Mouse (Mus musculus): Measurements from ENCODE around the gene Dhrs9. TPM values are rescaled to one million over a fixed set of nuclear protein-coding genes. Genes with fewer than 3 reads are reported as not detected.

The Dhrs9 gene
- polyA plus RNA-seq, 1 experiment: 0.18 TPM

DNA sequence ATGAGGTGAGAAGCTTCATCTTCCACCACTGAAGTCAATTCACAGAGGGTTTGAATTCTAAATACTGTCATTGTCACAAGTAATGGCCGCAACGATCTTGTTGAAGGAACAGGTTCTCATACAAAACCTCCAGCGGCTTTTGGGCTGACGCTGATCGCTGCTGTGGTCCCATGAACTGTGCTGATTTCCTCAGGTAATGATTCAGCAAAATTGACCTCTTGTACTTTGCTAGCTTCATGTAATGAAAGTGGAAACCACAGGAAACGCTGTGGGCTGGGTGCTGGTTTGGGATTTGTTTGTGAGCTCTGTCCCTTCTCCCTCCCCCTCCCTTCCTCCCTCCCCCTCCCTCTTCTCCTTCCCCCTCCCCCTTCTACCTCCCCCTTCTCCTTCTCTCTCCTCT is 34.8 kb downstream of the Dhrs9 start:
- DNase-seq (ENCODE audit: extremely low spot score in 1 of 2, low spot score in 1 of 2): no peak

DNA sequence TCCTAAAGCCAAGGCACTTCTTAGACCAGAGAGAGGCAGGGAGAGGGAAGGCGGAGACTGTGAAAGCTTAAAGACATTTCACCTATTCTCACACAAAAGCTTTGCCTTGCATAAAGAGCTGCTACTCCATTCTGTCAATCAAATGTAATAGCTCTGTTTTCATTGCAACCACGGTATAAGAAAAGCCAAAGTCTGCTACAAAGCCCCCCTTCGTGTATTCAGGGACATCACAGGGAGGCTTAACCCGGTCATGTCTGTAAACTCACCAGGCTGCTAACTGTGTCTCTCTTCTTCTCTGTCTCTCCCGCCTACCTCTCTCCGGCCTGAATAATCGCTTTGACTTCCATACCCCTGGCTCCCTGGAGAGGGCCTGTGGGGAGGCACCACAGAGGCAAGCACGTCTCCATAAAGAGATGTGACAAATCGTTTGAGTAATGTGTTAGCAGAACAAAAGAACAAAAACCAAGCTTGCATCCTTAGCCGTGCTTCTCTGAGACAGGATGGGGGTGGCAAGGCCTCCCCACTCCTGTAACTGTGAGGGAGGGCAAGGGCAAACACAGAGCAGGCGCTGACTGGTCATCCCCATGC is 38.1 kb downstream of the Dhrs9 start:
- no peak for DNase-seq (ENCODE audit: extremely low spot score in 1 of 2, low spot score in 1 of 2)

DNA sequence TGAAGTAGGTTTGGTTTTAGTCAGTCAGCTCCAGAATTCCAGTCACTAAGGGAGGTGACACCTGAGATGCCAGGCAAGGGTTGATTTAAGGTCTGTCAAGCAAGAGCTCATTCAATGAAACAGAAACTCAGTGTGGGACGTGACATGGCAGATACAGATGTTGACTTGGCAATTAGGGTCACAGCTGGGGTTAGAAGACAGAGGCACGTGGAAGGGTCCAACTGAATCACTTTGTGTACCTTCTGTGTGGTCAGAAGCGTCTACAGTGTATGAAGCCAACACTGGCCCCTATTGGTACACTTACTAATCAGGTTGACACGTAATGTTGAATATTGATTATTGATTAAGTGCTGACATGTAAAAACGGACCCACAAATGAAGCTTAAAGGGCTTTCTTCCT is 44.6 kb downstream of the Dhrs9 start:
- DNase-seq (ENCODE audit: extremely low spot score in 1 of 2, low spot score in 1 of 2): no peak

DNA sequence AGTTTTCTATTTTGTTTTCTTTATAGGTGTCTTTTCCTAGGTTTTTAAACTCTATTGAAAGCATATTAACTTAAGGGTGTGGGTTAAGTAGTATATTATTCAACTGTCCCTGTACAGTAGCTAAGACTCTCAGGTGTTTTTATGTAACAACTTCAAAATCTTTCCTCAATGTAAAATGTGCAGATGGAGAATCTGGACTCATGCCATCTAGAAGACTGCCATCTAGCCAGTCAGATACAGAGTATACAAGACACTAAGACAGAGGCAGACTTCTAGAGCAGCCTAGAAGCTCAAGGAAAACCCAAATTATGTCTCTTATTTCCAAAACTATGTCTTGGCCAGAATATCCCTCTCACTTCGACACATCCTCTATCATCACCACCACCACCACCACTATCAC is 45.8 kb downstream of the Dhrs9 start:
- no peak for DNase-seq (ENCODE audit: extremely low spot score in 1 of 2, low spot score in 1 of 2)

DNA sequence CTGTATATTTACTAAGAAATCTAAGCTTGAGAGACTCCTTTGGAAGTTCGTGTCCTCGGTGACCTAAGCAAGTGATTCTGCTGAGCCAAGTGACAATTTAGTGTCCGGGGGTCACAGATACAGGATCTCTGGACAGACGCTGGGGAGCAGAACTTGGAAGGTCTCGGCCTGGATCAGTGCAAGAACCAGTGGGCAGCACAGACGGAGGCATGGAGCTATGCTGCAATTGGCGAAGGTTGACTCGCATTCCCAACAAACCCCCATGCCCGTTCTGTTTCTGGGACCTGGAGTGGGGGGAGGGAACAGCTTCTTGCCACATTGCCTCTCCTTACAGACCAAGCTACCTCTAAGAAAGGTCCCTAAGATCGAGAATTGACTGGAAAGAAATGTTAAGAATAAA is 46.9 kb downstream of the Dhrs9 start:
- no peak for DNase-seq (ENCODE audit: extremely low spot score in 1 of 2, low spot score in 1 of 2)

DNA sequence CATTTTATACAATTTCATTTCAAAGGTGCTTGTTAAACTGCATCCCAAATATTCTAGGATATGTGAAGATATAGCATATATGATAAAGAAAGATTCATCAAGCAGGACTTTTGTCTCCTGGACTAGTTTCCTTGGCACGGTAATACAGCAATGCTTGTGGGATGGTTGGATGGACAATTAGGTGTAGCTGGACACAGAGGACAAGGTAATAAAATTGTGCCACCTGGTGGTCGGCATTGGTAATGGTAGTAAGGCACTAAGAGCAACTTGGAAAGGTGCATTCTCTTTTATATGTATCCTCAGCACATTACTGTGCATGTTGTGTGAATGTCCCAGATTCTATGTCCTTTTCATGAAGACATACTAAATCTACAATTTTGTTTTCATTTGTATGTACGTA is 47.9 kb downstream of the Dhrs9 start:
- peak; percentile 30 to 89 for DNase-seq (ENCODE audit: extremely low spot score in 1 of 2, low spot score in 1 of 2)

DNA sequence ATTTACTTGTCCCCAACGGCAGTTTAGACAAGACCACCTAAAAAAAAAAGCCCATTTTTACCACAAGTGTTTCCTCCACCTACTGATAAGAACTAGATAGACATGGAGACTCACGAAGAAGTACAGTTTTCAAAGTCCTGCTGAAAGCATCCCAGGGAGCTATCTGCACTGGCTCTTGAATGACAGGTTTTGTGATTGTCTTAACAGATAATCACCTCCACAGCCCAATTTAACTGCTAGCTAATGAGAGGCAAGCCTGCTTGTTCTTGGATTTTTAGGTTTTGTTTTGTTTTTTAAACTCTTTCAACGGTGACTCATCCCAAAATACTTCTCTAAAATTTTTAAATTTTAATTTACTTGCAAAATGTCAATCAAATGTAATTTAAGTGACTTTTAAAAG is 61.4 kb downstream of the Dhrs9 start:
- no peak for DNase-seq (ENCODE audit: extremely low spot score in 1 of 2, low spot score in 1 of 2)

DNA sequence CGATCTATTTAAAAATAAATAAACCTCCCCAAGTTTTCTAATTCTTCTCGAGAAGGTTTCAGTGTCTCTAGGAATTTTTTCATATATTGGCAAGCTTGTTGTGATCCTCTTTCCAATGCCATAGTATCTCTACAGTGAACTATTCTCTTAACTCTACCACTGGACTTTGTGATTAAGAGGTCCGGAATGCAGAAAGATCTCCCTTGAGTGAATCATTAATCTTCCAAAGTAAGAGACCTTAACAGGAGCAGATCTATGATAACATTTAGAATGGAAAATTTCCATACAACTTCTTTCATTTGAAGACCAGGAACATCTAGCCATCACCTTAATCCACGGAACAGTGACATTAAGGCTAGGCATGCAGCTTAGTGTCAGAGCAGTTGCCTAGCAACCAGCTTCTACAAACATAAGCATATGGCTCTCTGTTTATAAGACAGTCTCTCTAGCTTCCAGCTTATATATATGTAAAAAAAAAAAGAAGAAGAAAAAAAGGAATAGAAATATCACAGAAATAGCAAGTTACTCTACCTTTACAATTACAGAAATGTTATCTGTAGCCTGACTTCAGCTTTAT is 65.7 kb downstream of the Dhrs9 start:
- DNase-seq (ENCODE audit: extremely low spot score in 1 of 2, low spot score in 1 of 2): peak; percentile 7 to 28

DNA sequence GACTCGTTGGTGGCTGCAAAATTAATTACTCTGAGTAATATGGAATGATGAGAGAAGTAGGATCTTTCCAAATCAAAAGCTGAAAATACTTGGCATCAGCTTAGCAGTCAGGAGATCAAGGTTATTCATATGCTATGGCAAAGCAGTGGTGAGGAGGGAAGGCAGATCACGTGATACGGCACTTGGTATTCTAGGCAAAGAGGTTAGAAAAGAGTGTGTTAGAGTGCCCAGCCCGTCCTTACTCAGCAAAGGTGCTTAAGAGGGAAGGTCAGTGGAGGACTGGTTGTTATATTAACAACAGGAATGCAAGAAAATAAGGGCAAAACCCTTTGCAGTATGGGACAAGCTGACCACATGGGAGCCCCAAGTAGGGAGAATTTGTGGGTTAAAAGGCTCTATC is 68.3 kb downstream of the Dhrs9 start:
- DNase-seq (ENCODE audit: extremely low spot score in 1 of 2, low spot score in 1 of 2): no peak

DNA sequence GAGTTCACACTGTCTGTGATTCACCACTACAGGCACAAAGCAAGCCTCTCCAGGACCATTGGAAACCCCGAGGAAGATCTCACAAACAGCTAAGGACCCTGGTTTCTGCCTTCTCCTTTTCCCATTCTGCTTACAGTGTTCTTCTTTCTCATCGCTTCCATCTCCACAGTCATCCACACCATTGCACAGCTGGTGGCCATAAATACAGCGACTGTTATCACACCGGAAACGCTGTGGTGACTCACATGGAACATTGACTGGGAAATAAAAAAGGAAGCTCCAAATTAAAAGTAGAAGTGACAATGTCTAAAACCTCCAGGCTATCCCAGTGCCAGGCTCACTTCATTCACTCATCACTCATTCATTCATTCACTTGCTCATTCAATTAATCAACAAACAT is 70.9 kb downstream of the Dhrs9 start:
- DNase-seq (ENCODE audit: extremely low spot score in 1 of 2, low spot score in 1 of 2): peak in 1 of 2 experiments; percentile 18

Other genes starting within 250 kb of the Dhrs9 start
- gene Nostrin, start 244.6 kb upstream of the Dhrs9 start, polyA plus RNA-seq (2012; rRNA removed): 2.9 and 3.2 TPM in 2 replicates
- gene Spc25, start 174.3 kb upstream of the Dhrs9 start, polyA plus RNA-seq (2012; rRNA removed): 1.00 and 1.1 TPM in 2 replicates
- gene G6pc2, start 169.4 kb upstream of the Dhrs9 start, polyA plus RNA-seq (2012; rRNA removed): 0.08 TPM in 1 of 2 replicates, not detected in the other
- gene Abcb11, start 37.8 kb upstream of the Dhrs9 start, polyA plus RNA-seq (2012; rRNA removed): 0.12 TPM in 1 of 2 replicates, not detected in the other
- 0.06 and 0.11 TPM in 2 replicates for gene Lrp2, start 205.6 kb downstream of the Dhrs9 start, polyA plus RNA-seq (2012; rRNA removed)

All from frontal cortex, adult 2 months (tissue).